Mouse (Mus musculus): ENCODE results near the gene Swsap1. TPM values are rescaled to one million over a fixed set of nuclear protein-coding genes. Genes with fewer than 3 reads are reported as not detected.

The Swsap1 gene
- total RNA-seq, 2 experiments from 2014 or later: 1.6 to 2.7 TPM

Other genes with a start within 250 kb of the Swsap1 start
- gene Ldlr, start 232.3 kb upstream of the Swsap1 start, total RNA-seq (2021): 1 to 10 TPM; 4.1 to 5.3 TPM
- 1 to 10 TPM in 1 of 2 experiments, under 1 TPM in 1; 0.77 to 2.2 TPM for gene Spc24, start 195.5 kb upstream of the Swsap1 start, total RNA-seq (2021)
- 10 to 100 TPM; 14.3 to 17.5 TPM for gene Kank2, start 157.0 kb upstream of the Swsap1 start, total RNA-seq (2021)
- gene Angptl8, start 120.2 kb upstream of the Swsap1 start, total RNA-seq (2021): under 1 TPM in 1 of 2 experiments, not detected in 1; 0.43 TPM
- gene Dock6, start 103.1 kb upstream of the Swsap1 start, total RNA-seq (2021): 10 to 100 TPM; 10.7 to 14.7 TPM
- gene Rab3d, start 37.6 kb upstream of the Swsap1 start, total RNA-seq (2021): 1 to 10 TPM; 3.4 to 6.0 TPM
- gene Ccdc159, start 28.3 kb upstream of the Swsap1 start, total RNA-seq (2021): under 1 TPM; 0.38 to 0.51 TPM
- 10 to 100 TPM in 1 of 2 experiments, 1 to 10 TPM in 1; 8.6 to 14.6 TPM for gene Tmem205, start 28.2 kb upstream of the Swsap1 start, total RNA-seq (2021)
- gene Plppr2, start 18.7 kb upstream of the Swsap1 start, total RNA-seq (2021): under 1 TPM; 0.56 to 0.83 TPM
- under 1 TPM; 0.20 to 0.59 TPM for gene Epor, start 7.8 kb downstream of the Swsap1 start, total RNA-seq (2021)
- under 1 TPM; 0.33 to 0.83 TPM for gene Rgl3, start 33.7 kb downstream of the Swsap1 start, total RNA-seq (2021)
- gene Ccdc151, start 46.9 kb downstream of the Swsap1 start, total RNA-seq (2021): not detected
- gene Prkcsh, start 47.1 kb downstream of the Swsap1 start, total RNA-seq (2021): 10 to 100 TPM; 24.1 to 35.3 TPM
- under 1 TPM in 1 of 2 experiments, not detected in 1; 0.11 TPM for gene Elavl3, start 96.3 kb downstream of the Swsap1 start, total RNA-seq (2021)
- gene Gm49318, start 115.5 kb downstream of the Swsap1 start, total RNA-seq (2021): not detected
- 1 to 10 TPM; 2.5 to 2.6 TPM for gene Zfp653, start 115.6 kb downstream of the Swsap1 start, total RNA-seq (2021)
- 10 to 100 TPM; 79.5 to 83.6 TPM for gene Ecsit, start 129.7 kb downstream of the Swsap1 start, total RNA-seq (2021)
- 1 to 10 TPM; 4.2 to 8.1 TPM for gene Cnn1, start 143.5 kb downstream of the Swsap1 start, total RNA-seq (2021)
- gene Elof1, start 161.4 kb downstream of the Swsap1 start, total RNA-seq (2021): 10 to 100 TPM; 36.5 to 38.9 TPM
- gene Acp5, start 180.0 kb downstream of the Swsap1 start, total RNA-seq (2021): 1 to 10 TPM in 1 of 2 experiments, under 1 TPM in 1; 0.77 to 8.8 TPM
- 10 to 100 TPM; 30.9 to 31.9 TPM for gene Pigyl, start 201.1 kb downstream of the Swsap1 start, total RNA-seq (2021)
- gene Zfp872, start 232.3 kb downstream of the Swsap1 start, total RNA-seq (2021): under 1 TPM in 1 of 2 experiments, not detected in 1; 0.11 TPM